Comparison of ENCODE assay signal across 8 mouse cellular contexts in genomic region chr1:59484314-59484713, GRCm38 (mm10). TPM values are rescaled to one million over a fixed set of nuclear protein-coding genes. Genes with fewer than 3 reads are reported as not detected.
A peak's percentile ranks its signal among the peaks of the same experiment; 100 is the strongest.
DNase-seq lines count a peak whose midpoint lies in the region; ATAC-seq and TF ChIP-seq lines count a peak whose summit lies in the region.

No protein-coding gene starts in this region.

- peak overlapping the region; percentile 71 for H3K4me3 ChIP-seq in lung, postnatal 0 days (ENCODE audit: low read depth, low read length)
- peak overlapping the region; percentile 56 for H3K4me3 ChIP-seq in forebrain, embryonic 14.5 days (ENCODE audit: low read depth, low read length)
- H3K4me3 ChIP-seq in limb, embryonic 15.5 days = peak overlapping the region; percentile 74
- peak overlapping the region; percentile 77 for H3K4me3 ChIP-seq in stomach, embryonic 15.5 days (replicated peaks)

- peak overlapping the region; percentile 70 for H3K27ac ChIP-seq in lung, postnatal 0 days (ENCODE audit: low read length)
- H3K27ac ChIP-seq in forebrain, embryonic 14.5 days (ENCODE audit: low read depth, low read length) = peak overlapping the region; percentile 33; the same call in 1 of the 2 replicates
- H3K27ac ChIP-seq in limb, embryonic 15.5 days = peak overlapping the region; percentile 54; the same call in 1 of the 2 replicates
- peak overlapping the region; percentile 27; the same call in 1 of the 2 replicates for H3K27ac ChIP-seq in stomach, embryonic 15.5 days

- TF ChIP-seq EP300 in lung, postnatal 0 days (IDR thresholded peaks at IDR 0.05) = no peak

- no peaks in the 10 kb centered on the region for H3K9me3 ChIP-seq in lung, postnatal 0 days (ENCODE audit: low read length)
- no peaks in the 10 kb centered on the region for H3K9me3 ChIP-seq in forebrain, embryonic 14.5 days (replicated peaks; ENCODE audit: control insufficient read depth, low read length)
- no peaks in the 10 kb centered on the region for H3K9me3 ChIP-seq in limb, embryonic 15.5 days
- H3K9me3 ChIP-seq in stomach, embryonic 15.5 days = no peaks in the 10 kb centered on the region

- TF ChIP-seq CTCF in lung, postnatal 0 days (IDR thresholded peaks at IDR 0.05) = no peak

- H3K4me1 ChIP-seq in lung, postnatal 0 days (ENCODE audit: insufficient read depth, low read depth, low read length) = peaks cover 21% of the 10 kb centered on the region; the same call in 1 of the 2 replicates
- peaks cover 23% of the 10 kb centered on the region for H3K4me1 ChIP-seq in forebrain, embryonic 14.5 days (ENCODE audit: control insufficient read depth, insufficient read depth, low read length)
- H3K4me1 ChIP-seq in limb, embryonic 15.5 days = peaks cover 63% of the 10 kb centered on the region
- peaks cover 52% of the 10 kb centered on the region for H3K4me1 ChIP-seq in stomach, embryonic 15.5 days

- no peak for ATAC-seq in lung, postnatal 0 days
- ATAC-seq in forebrain, embryonic 14.5 days = no peak
- no peak for ATAC-seq in limb, embryonic 15.5 days (ENCODE audit: insufficient number of reproducible peaks, low FRiP score, low TSS enrichment, low read depth)
- no peak for ATAC-seq in stomach, embryonic 15.5 days (ENCODE audit: insufficient read depth, low FRiP score, low read depth)
- no peak for ATAC-seq in cerebellum, adult (ENCODE audit: insufficient number of reproducible peaks, low FRiP score, low TSS enrichment)

- DNase-seq in lung, postnatal 0 days (ENCODE audit: low spot score) = no peak
- DNase-seq in lung, postnatal 25 days (ENCODE audit: low spot score) = no peak
- DNase-seq in forebrain, embryonic 14.5 days (ENCODE audit: low spot score) = no peak
- no peak for DNase-seq in thymus, adult 18-20 months
- DNase-seq in cerebellum, postnatal 25 days = no peak

- peak overlapping the region; percentile 13 for H3K9ac ChIP-seq in lung, postnatal 0 days (replicated peaks; ENCODE audit: low read depth)
- H3K9ac ChIP-seq in forebrain, embryonic 14.5 days (ENCODE audit: low read length) = peak overlapping the region; percentile 73
- H3K9ac ChIP-seq in limb, embryonic 15.5 days = peak overlapping the region; percentile 57; the same call in 1 of the 2 replicates
- peak overlapping the region; percentile 29; the same call in 1 of the 2 replicates for H3K9ac ChIP-seq in stomach, embryonic 15.5 days

- WGBS in lung, postnatal 0 days = 7% methylated on average over 21 of the region's 21 CpGs
- 5% methylated on average over 21 of the region's 21 CpGs for WGBS in forebrain, embryonic 14.5 days
- WGBS in limb, embryonic 15.5 days = 5% methylated on average over 21 of the region's 21 CpGs
- WGBS in stomach, embryonic 15.5 days = 11% methylated on average over 21 of the region's 21 CpGs

- H3K36me3 ChIP-seq in lung, postnatal 0 days (ENCODE audit: insufficient read depth, low read length) = no peaks in the 10 kb centered on the region
- no peaks in the 10 kb centered on the region for H3K36me3 ChIP-seq in forebrain, embryonic 14.5 days (ENCODE audit: control insufficient read depth, insufficient read depth, low read length)
- no peaks in the 10 kb centered on the region for H3K36me3 ChIP-seq in limb, embryonic 15.5 days
- H3K36me3 ChIP-seq in stomach, embryonic 15.5 days = no peaks in the 10 kb centered on the region

- 0 out of 2 replicates have a peak, but pooled peaks cover 4% of the 10 kb centered on the region for H3K27me3 ChIP-seq in lung, postnatal 0 days (replicated peaks; ENCODE audit: insufficient read depth, low read length)
- 0 out of 2 replicates have a peak, but pooled peaks cover 8% of the 10 kb centered on the region for H3K27me3 ChIP-seq in forebrain, embryonic 14.5 days (replicated peaks; ENCODE audit: control insufficient read depth, insufficient read depth, low read length)
- no peaks in the 10 kb centered on the region for H3K27me3 ChIP-seq in limb, embryonic 15.5 days
- H3K27me3 ChIP-seq in stomach, embryonic 15.5 days (replicated peaks) = no peaks in the 10 kb centered on the region

- H3K4me2 ChIP-seq in lung, postnatal 0 days (replicated peaks; ENCODE audit: low read depth, low read length) = peak overlapping the region; percentile 94
- peak overlapping the region; percentile 98 for H3K4me2 ChIP-seq in forebrain, embryonic 14.5 days (ENCODE audit: low read length)
- H3K4me2 ChIP-seq in limb, embryonic 15.5 days = peak overlapping the region; percentile 95
- H3K4me2 ChIP-seq in stomach, embryonic 15.5 days = peak overlapping the region; percentile 98

RNA-seq across cellular contexts. Expression of gene Fzd7, which starts 2.1 kb away (rescaled TPM):
- 7.1 and 9.6 TPM in 2 replicates for polyA plus RNA-seq in lung, postnatal 0 days (2015; fragmentation: Nextera tagmentation; extraction: Ambion mirVana)
- polyA plus RNA-seq in forebrain, embryonic 14.5 days (2014; fragmentation: Nextera tagmentation; extraction: Ambion mirVana) = 3.4 and 3.9 TPM in 2 replicates
- 7.1 and 10.3 TPM in 2 replicates for polyA plus RNA-seq in limb, embryonic 15.5 days (2015; fragmentation: Nextera tagmentation; extraction: Ambion mirVana)
- 7.7 and 9.6 TPM in 2 replicates for polyA plus RNA-seq in stomach, embryonic 15.5 days (2015; fragmentation: Nextera tagmentation; extraction: Ambion mirVana)

RNA-seq across cellular contexts. Expression of gene Gm973, which starts 31.8 kb away (rescaled TPM):
- 5.5 and 8.1 TPM in 2 replicates for polyA plus RNA-seq in lung, postnatal 0 days (2015; fragmentation: Nextera tagmentation; extraction: Ambion mirVana)
- polyA plus RNA-seq in forebrain, embryonic 14.5 days (2014; fragmentation: Nextera tagmentation; extraction: Ambion mirVana) = 5.5 and 6.2 TPM in 2 replicates
- 1.9 and 2.4 TPM in 2 replicates for polyA plus RNA-seq in limb, embryonic 15.5 days (2015; fragmentation: Nextera tagmentation; extraction: Ambion mirVana)
- 0.39 and 0.55 TPM in 2 replicates for polyA plus RNA-seq in stomach, embryonic 15.5 days (2015; fragmentation: Nextera tagmentation; extraction: Ambion mirVana)

Comparison
In these comparisons a context has a peak if more than half of its experiments do, and no peak if none do; other contexts are left out.
1. H3K9ac ChIP-seq: peak in every context shown above with its lines; median percentile 73 in forebrain, embryonic 14.5 days; 57 in limb, embryonic 15.5 days; 29 in stomach, embryonic 15.5 days; 13 in lung, postnatal 0 days.